Mouse (Mus musculus): Measurements from ENCODE around the gene Trem3. TPM values are rescaled to one million over a fixed set of nuclear protein-coding genes. Genes with fewer than 3 reads are reported as not detected.

Trem3 gene
- polyA plus RNA-seq, 1 experiment = 0.38 TPM

GRCm38 (mm10) chr17:48237621-48238020 lies 10.0 kb upstream of the Trem3 start:
- Histone ChIP-seq H3K4me3 (ENCODE audit: insufficient read depth, low read length) (no peak overlapping the region), H3K27ac (ENCODE audit: insufficient read depth, low read length) (no peak overlapping the region), H3K4me1 (ENCODE audit: control insufficient read depth, insufficient read depth, low read length) (no peaks in the 10 kb centered on the region)
- TF ChIP-seq CTCF (IDR thresholded peaks at IDR 0.05; ENCODE audit: extremely low read depth, insufficient read depth, low read length) (no peak), POLR2A (IDR thresholded peaks at IDR 0.05; ENCODE audit: extremely low read depth, insufficient read depth, low read length) (no peak)

- H3K4me1 ChIP-seq (ENCODE audit: control insufficient read depth, insufficient read depth, low read length) = no peaks in the 10 kb centered on the region
- H3K4me3 ChIP-seq (ENCODE audit: insufficient read depth, low read length) = no peak overlapping the region
- TF ChIP-seq POLR2A (IDR thresholded peaks at IDR 0.05; ENCODE audit: extremely low read depth, insufficient read depth, low read length) (no peak), CTCF (IDR thresholded peaks at IDR 0.05; ENCODE audit: extremely low read depth, insufficient read depth, low read length) (no peak)
- no peak overlapping the region for H3K27ac ChIP-seq (ENCODE audit: insufficient read depth, low read length)
These were observed 1.5 kb downstream of the Trem3 start for GRCm38 (mm10) chr17:48249039-48249438.

- no peaks in the 10 kb centered on the region for H3K4me1 ChIP-seq (ENCODE audit: control insufficient read depth, insufficient read depth, low read length)
- H3K4me3 ChIP-seq (ENCODE audit: insufficient read depth, low read length) = no peak overlapping the region
- H3K27ac ChIP-seq (ENCODE audit: insufficient read depth, low read length) = no peak overlapping the region
- no peak for TF ChIP-seq CTCF (IDR thresholded peaks at IDR 0.05; ENCODE audit: extremely low read depth, insufficient read depth, low read length)
- TF ChIP-seq POLR2A (IDR thresholded peaks at IDR 0.05; ENCODE audit: extremely low read depth, insufficient read depth, low read length) = no peak
These were observed 1.9 kb downstream of the Trem3 start for GRCm38 (mm10) chr17:48249501-48249900.

- Histone ChIP-seq H3K4me3 (ENCODE audit: insufficient read depth, low read length) (no peak overlapping the region), H3K4me1 (ENCODE audit: control insufficient read depth, insufficient read depth, low read length) (no peaks in the 10 kb centered on the region), H3K27ac (ENCODE audit: insufficient read depth, low read length) (no peak overlapping the region)
- no peak for TF ChIP-seq POLR2A (IDR thresholded peaks at IDR 0.05; ENCODE audit: extremely low read depth, insufficient read depth, low read length)
- TF ChIP-seq CTCF (IDR thresholded peaks at IDR 0.05; ENCODE audit: extremely low read depth, insufficient read depth, low read length) = no peak
These were observed 3.1 kb downstream of the Trem3 start for GRCm38 (mm10) chr17:48250631-48251030.

- Histone ChIP-seq H3K4me3 (ENCODE audit: insufficient read depth, low read length) (no peak overlapping the region), H3K27ac (ENCODE audit: insufficient read depth, low read length) (no peak overlapping the region), H3K4me1 (ENCODE audit: control insufficient read depth, insufficient read depth, low read length) (no peaks in the 10 kb centered on the region)
- no peak for TF ChIP-seq POLR2A (IDR thresholded peaks at IDR 0.05; ENCODE audit: extremely low read depth, insufficient read depth, low read length)
- no peak for TF ChIP-seq CTCF (IDR thresholded peaks at IDR 0.05; ENCODE audit: extremely low read depth, insufficient read depth, low read length)
These were observed 9.0 kb downstream of the Trem3 start for GRCm38 (mm10) chr17:48256575-48256974.

- Histone ChIP-seq H3K4me1 (ENCODE audit: control insufficient read depth, insufficient read depth, low read length) (no peaks in the 10 kb centered on the region), H3K27ac (ENCODE audit: insufficient read depth, low read length) (no peak overlapping the region), H3K4me3 (ENCODE audit: insufficient read depth, low read length) (no peak overlapping the region)
- TF ChIP-seq CTCF (IDR thresholded peaks at IDR 0.05; ENCODE audit: extremely low read depth, insufficient read depth, low read length) (no peak), POLR2A (IDR thresholded peaks at IDR 0.05; ENCODE audit: extremely low read depth, insufficient read depth, low read length) (no peak)
These were observed 14.3 kb downstream of the Trem3 start for GRCm38 (mm10) chr17:48261868-48262267.

GRCm38 (mm10) chr17:48263741-48264362 lies 16.3 kb downstream of the Trem3 start, which contains the start of gene Treml4:
Treml4 (plus strand) TSS chr17:48264295.
- Histone ChIP-seq H3K4me3 (ENCODE audit: insufficient read depth, low read length) (no peak within 1 kb of the TSS), H3K4me1 (ENCODE audit: control insufficient read depth, insufficient read depth, low read length) (no peaks in the 10 kb centered on the region)

GRCm38 (mm10) chr17:48264662-48265061 lies 17.1 kb downstream of the Trem3 start:
- Histone ChIP-seq H3K4me3 (ENCODE audit: insufficient read depth, low read length) (no peak overlapping the region), H3K27ac (ENCODE audit: insufficient read depth, low read length) (no peak overlapping the region), H3K4me1 (ENCODE audit: control insufficient read depth, insufficient read depth, low read length) (no peaks in the 10 kb centered on the region)
- TF ChIP-seq CTCF (IDR thresholded peaks at IDR 0.05; ENCODE audit: extremely low read depth, insufficient read depth, low read length) (no peak), POLR2A (IDR thresholded peaks at IDR 0.05; ENCODE audit: extremely low read depth, insufficient read depth, low read length) (no peak)

More at GRCm38 (mm10) chr17:48263741-48264362, 16.3 kb downstream of the Trem3 start, which contains the start of gene Treml4:
- H3K27ac ChIP-seq (ENCODE audit: insufficient read depth, low read length) = no peak within 1 kb of the TSS
- TF ChIP-seq CTCF (IDR thresholded peaks at IDR 0.05; ENCODE audit: extremely low read depth, insufficient read depth, low read length) (no peak), POLR2A (IDR thresholded peaks at IDR 0.05; ENCODE audit: extremely low read depth, insufficient read depth, low read length) (no peak)

GRCm38 (mm10) chr17:48266138-48266537 lies 18.6 kb downstream of the Trem3 start:
- H3K27ac ChIP-seq (ENCODE audit: insufficient read depth, low read length) = no peak overlapping the region
- TF ChIP-seq POLR2A (IDR thresholded peaks at IDR 0.05; ENCODE audit: extremely low read depth, insufficient read depth, low read length) (no peak), CTCF (IDR thresholded peaks at IDR 0.05; ENCODE audit: extremely low read depth, insufficient read depth, low read length) (no peak)
- no peaks in the 10 kb centered on the region for H3K4me1 ChIP-seq (ENCODE audit: control insufficient read depth, insufficient read depth, low read length)
- no peak overlapping the region for H3K4me3 ChIP-seq (ENCODE audit: insufficient read depth, low read length)

GRCm38 (mm10) chr17:48266610-48267304 lies 19.2 kb downstream of the Trem3 start:
- TF ChIP-seq POLR2A (IDR thresholded peaks at IDR 0.05; ENCODE audit: extremely low read depth, insufficient read depth, low read length) (no peak), CTCF (IDR thresholded peaks at IDR 0.05; ENCODE audit: extremely low read depth, insufficient read depth, low read length) (no peak)
- Histone ChIP-seq H3K4me3 (ENCODE audit: insufficient read depth, low read length) (no peak overlapping the region), H3K27ac (ENCODE audit: insufficient read depth, low read length) (no peak overlapping the region), H3K4me1 (ENCODE audit: control insufficient read depth, insufficient read depth, low read length) (no peaks in the 10 kb centered on the region)
